Mouse (Mus musculus) olfactory bulb, adult 2 months (tissue): ENCODE measurements around the gene Tmem106c. TPM values are rescaled to one million over a fixed set of nuclear protein-coding genes. Genes with fewer than 3 reads are reported as not detected.
A peak's percentile ranks its signal among the peaks of the same experiment; 100 is the strongest.

Experiments used
- H3K27ac ChIP-seq: fragments of 200-500 bp; 2 replicates; pipeline ENCODE4 v1.5.1; 2012; ENCODE audit warnings: low read depth, low read length; ENCODE audit not compliant: insufficient read depth
- H3K4me1 ChIP-seq: fragments of 200-500 bp; 2 replicates; pipeline ENCODE4 v1.6.1; 2012; ENCODE audit warnings: low read length; ENCODE audit not compliant: control insufficient read depth, insufficient read depth
- H3K4me3 ChIP-seq: fragments of 200-500 bp; 2 replicates; pipeline ENCODE4 v1.5.1; 2012; ENCODE audit warnings: mild to moderate bottlenecking, low read depth, low read length, moderate library complexity; ENCODE audit not compliant: insufficient read depth
- CTCF ChIP-seq: fragments of 200-500 bp; IDR thresholded peaks from 2 replicates; pipeline ENCODE4 v1.5.1; 2012; ENCODE audit warnings: low read depth, mild to moderate bottlenecking, low read length, moderate library complexity; ENCODE audit not compliant: insufficient read depth
- POLR2A ChIP-seq: fragments of 200-500 bp; IDR thresholded peaks from 2 replicates; pipeline ENCODE4 v1.6.1; 2012; ENCODE audit warnings: mild to moderate bottlenecking, low read depth, low read length, moderate library complexity; ENCODE audit not compliant: insufficient read depth
- WGBS: fragments of 180-500 bp; shearing (Covaris S2); methylation state at CpG from one replicate; pipeline ENCODE4 v1.1.7; 2018; 5-methylcytosine and 5-hydroxymethylcytosine counted together
- polyA plus RNA-seq: library from polyadenylated mRNA; stranded (reverse); fragments of >200 nt; gene quantifications from 2 replicates; pipeline ENCODE4 v1.2.4, GENCODE M21; 2012; ENCODE audit warnings: low replicate concordance; ENCODE audit not compliant: missing spikeins, insufficient read depth, insufficient read length

Tmem106c gene
- polyA plus RNA-seq, 1 experiment = not detected

- Histone ChIP-seq H3K27ac (peak overlapping the region; percentile 80), H3K4me1 (peaks cover 5% of the 10 kb centered on the region), H3K4me3 (peak overlapping the region; percentile 90)
- TF ChIP-seq POLR2A = no peak
- no peak for TF ChIP-seq CTCF
- WGBS = 6% methylated on average over 13 of the region's 13 CpGs
Observed at GRCm38 (mm10) chr15:97963329-97963988, 541 bp upstream of the Tmem106c start.

GRCm38 (mm10) chr15:97964836-97965187 lies 812 bp downstream of the Tmem106c start:
- H3K4me1 ChIP-seq = peaks cover 5% of the 10 kb centered on the region
- 24% methylated on average over 7 of the region's 7 CpGs for WGBS
- no peak for TF ChIP-seq CTCF
- TF ChIP-seq POLR2A = no peak
- H3K4me3 ChIP-seq = peak overlapping the region; percentile 90
- no peak overlapping the region for H3K27ac ChIP-seq

GRCm38 (mm10) chr15:97965311-97966045 lies 1.5 kb downstream of the Tmem106c start:
- H3K27ac ChIP-seq = no peak overlapping the region
- 74% methylated on average over 17 of the region's 17 CpGs for WGBS
- no peak overlapping the region for H3K4me3 ChIP-seq
- TF ChIP-seq CTCF = no peak
- TF ChIP-seq POLR2A = no peak
- peaks cover 5% of the 10 kb centered on the region for H3K4me1 ChIP-seq

GRCm38 (mm10) chr15:97970299-97970698 lies 6.3 kb downstream of the Tmem106c start:
- WGBS = 50% methylated on average over 6 of the region's 6 CpGs
- TF ChIP-seq CTCF = peak; percentile 63; the same call in 1 of the 2 replicates
- TF ChIP-seq POLR2A = no peak
- no peak overlapping the region for H3K4me3 ChIP-seq
- no peak overlapping the region for H3K27ac ChIP-seq
- no peaks in the 10 kb centered on the region for H3K4me1 ChIP-seq

GRCm38 (mm10) chr15:97972580-97972979 lies 8.6 kb downstream of the Tmem106c start:
- no peaks in the 10 kb centered on the region for H3K4me1 ChIP-seq
- WGBS = 96% methylated on average over 6 of the region's 6 CpGs
- no peak overlapping the region for H3K4me3 ChIP-seq
- TF ChIP-seq POLR2A (no peak), CTCF (no peak)
- H3K27ac ChIP-seq = no peak overlapping the region

GRCm38 (mm10) chr15:97973248-97974005 lies 9.4 kb downstream of the Tmem106c start:
- H3K4me3 ChIP-seq = no peak overlapping the region
- no peaks in the 10 kb centered on the region for H3K4me1 ChIP-seq
- TF ChIP-seq POLR2A (no peak), CTCF (no peak)
- no peak overlapping the region for H3K27ac ChIP-seq
- 66% methylated on average over 11 of the region's 11 CpGs for WGBS

GRCm38 (mm10) chr15:97981560-97981959 lies 17.6 kb downstream of the Tmem106c start:
- no peak for TF ChIP-seq CTCF
- TF ChIP-seq POLR2A = no peak
- H3K4me3 ChIP-seq = no peak overlapping the region
- H3K4me1 ChIP-seq = no peaks in the 10 kb centered on the region
- H3K27ac ChIP-seq = no peak overlapping the region
- WGBS = 93% methylated on average over 6 of the region's 6 CpGs

- no peak for TF ChIP-seq CTCF
- no peak for TF ChIP-seq POLR2A
- H3K4me1 ChIP-seq = peaks cover 19% of the 10 kb centered on the region
- H3K27ac ChIP-seq = no peak overlapping the region
- 76% methylated on average over 1 of the region's 1 CpGs for WGBS
- no peak overlapping the region for H3K4me3 ChIP-seq
Observed at GRCm38 (mm10) chr15:97989544-97989943, 25.5 kb downstream of the Tmem106c start.

GRCm38 (mm10) chr15:97990124-97990523 lies 26.1 kb downstream of the Tmem106c start:
- H3K4me3 ChIP-seq = no peak overlapping the region
- H3K27ac ChIP-seq = no peak overlapping the region
- no peak for TF ChIP-seq CTCF
- TF ChIP-seq POLR2A = no peak
- 14% methylated on average over 6 of the region's 6 CpGs for WGBS
- H3K4me1 ChIP-seq = peaks cover 19% of the 10 kb centered on the region
